Mouse (Mus musculus): ENCODE results near the gene Krtap3-2. TPM values are rescaled to one million over a fixed set of nuclear protein-coding genes. Genes with fewer than 3 reads are reported as not detected.

The Krtap3-2 gene
- polyA plus RNA-seq, 1 experiment from 2014 or later: not detected

DNA sequence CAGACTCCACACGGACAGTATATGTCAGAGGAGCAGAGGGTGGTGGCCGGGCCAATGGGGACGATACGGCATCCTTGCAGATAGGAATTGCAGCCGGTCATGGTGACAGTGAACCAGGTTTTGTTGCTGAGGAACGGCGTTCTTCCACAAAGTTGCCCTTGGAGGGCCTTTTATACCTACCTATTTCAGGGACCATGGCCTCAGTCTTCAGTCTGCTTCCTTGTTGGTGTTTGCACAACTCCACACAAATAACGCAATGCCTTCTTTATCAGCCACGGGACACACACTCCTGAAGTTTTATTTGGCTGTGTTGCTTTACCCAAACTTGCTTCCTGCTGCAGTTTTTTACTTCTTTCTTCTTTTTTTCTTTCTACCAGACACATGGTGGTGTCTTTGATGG, 2.7 kb upstream of the Krtap3-2 start, which contains the start of gene Gm11939:
Gene Gm11939 (minus strand): TSS at position 101 of the 400 bp plus-strand sequence.
- Histone ChIP-seq H3K36me3 (no peaks in the 10 kb centered on the region), H3K4me3 (no peak within 1 kb of the TSS), H3K4me1 (no peaks in the 10 kb centered on the region), H3K27ac (no peak within 1 kb of the TSS), H3K27me3 (ENCODE audit: insufficient read depth, poor library complexity, severe bottlenecking) (no peaks in the 10 kb centered on the region), H3K9me3 (no peaks in the 10 kb centered on the region)
- DNase-seq (ENCODE audit: low spot score): no peak
- 92% methylated on average over 9 of the region's 9 CpGs for WGBS

DNA sequence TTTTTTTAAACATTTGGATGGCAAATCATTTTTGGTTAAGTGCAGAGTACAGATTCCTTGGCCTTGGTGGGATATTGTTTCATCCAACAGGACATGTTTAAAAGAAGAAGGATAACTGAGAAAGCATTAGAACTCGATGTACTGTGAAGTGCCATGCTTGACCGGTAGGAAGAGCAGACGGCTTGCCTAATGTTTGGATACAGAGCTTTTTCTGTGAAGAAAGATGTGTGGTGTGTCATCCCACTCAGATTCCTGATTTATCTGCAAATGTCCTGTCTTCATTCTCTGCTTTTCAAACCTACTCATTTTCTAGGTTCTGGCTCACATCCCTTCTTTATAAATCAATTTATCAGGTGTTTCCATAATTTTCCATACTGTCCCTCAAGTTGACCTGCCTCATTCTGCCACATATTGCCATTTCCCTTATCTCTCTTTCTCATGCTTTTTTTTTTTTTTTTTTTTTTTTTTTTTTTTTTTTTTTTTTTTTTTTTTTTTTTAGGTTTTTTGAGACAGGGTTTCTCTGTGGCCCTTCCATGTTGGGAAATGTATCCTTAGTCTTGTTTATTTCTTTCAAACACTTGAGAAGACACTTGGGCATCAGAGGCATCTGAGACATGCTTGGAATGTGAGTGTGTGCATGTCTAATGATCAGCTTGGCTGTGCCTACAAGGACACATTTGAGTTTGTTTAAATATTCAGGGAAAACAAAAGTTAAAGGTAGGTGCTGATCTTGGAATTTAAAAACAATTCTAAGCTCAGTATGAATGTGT, 1.5 kb upstream of the Krtap3-2 start:
- WGBS: 75% methylated on average over 3 of the region's 3 CpGs
- H3K4me1 ChIP-seq: no peaks in the 10 kb centered on the region
- H3K36me3 ChIP-seq: no peaks in the 10 kb centered on the region
- H3K4me3 ChIP-seq: no peak overlapping the region
- no peaks in the 10 kb centered on the region for H3K9me3 ChIP-seq
- no peak overlapping the region for H3K27ac ChIP-seq
- no peak for DNase-seq (ENCODE audit: low spot score)
- H3K27me3 ChIP-seq (ENCODE audit: insufficient read depth, poor library complexity, severe bottlenecking): no peaks in the 10 kb centered on the region

DNA sequence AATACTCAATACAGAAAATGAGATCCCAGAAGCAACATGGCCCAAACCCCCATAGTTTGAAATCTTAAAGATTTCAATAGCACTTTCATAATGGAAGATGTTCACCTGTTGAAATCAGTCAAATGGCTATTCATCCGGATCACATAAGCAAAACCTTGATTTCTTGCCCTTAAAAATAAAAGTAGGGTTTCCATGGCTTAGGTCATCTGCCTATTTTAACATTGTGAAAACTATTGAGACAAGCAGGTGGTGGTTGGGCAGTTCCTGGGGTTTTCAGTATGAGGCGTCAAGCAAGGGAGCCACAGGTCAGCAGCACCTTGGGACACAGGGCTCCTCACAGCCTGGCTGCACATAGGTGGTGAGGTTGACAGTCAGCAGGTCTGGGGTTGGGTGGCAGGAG, 458 bp downstream of the Krtap3-2 start:
- Histone ChIP-seq H3K4me1 (no peaks in the 10 kb centered on the region), H3K9me3 (no peaks in the 10 kb centered on the region), H3K36me3 (no peaks in the 10 kb centered on the region), H3K4me3 (no peak overlapping the region), H3K27me3 (ENCODE audit: insufficient read depth, poor library complexity, severe bottlenecking) (no peaks in the 10 kb centered on the region), H3K27ac (no peak overlapping the region)
- no peak for DNase-seq (ENCODE audit: low spot score)
- WGBS: 75% methylated on average over 2 of the region's 2 CpGs

DNA sequence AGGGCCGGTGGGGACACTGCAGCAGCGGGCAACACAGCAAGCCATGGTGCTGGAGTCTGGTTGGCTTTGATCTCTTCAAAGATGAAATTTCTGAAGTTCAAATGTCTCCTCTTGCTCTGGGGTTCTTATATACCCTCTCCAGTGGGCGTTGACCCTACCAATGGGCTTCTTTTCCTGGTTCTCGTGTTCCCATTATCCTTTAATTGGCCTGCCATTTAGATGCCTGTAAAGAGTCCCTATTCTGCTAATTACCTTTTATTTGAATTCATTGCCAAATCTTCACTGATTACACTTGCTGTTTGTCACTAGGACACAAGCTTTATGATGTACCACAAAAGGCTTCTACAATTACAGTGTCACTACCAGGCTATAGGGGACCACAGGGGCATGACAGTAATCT, 5.9 kb downstream of the Krtap3-2 start, which contains the start of gene Krtap3-3:
Gene Krtap3-3 (minus strand): TSS at position 101 of the 400 bp plus-strand sequence.
- DNase-seq (ENCODE audit: low spot score): no peak
- Histone ChIP-seq H3K4me1 (no peaks in the 10 kb centered on the region), H3K4me3 (no peak within 1 kb of the TSS), H3K27ac (no peak within 1 kb of the TSS), H3K9me3 (no peaks in the 10 kb centered on the region), H3K36me3 (no peaks in the 10 kb centered on the region), H3K27me3 (ENCODE audit: insufficient read depth, poor library complexity, severe bottlenecking) (no peaks in the 10 kb centered on the region)
- WGBS: 61% methylated on average over 4 of the region's 4 CpGs

DNA sequence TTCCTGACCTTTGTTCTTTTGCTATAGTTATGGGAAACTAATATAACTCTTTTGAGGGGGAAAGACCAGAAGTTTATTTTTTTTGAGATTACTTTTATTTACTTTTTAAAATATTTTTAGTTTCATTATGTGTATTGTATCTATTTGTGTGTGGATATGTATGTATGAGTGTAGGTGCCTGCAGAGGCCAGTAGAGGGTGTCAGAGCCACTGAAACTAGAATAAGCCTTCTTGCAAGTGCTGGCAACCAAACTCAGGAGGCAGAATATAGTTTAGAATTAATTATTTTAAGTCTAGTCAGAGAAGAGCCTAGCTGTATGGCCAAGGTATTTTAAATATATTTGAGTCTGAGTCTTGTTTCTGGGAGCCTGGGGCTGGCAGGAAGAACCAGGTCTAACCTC, 8.8 kb downstream of the Krtap3-2 start:
- Histone ChIP-seq H3K27ac (no peak overlapping the region), H3K9me3 (no peaks in the 10 kb centered on the region), H3K4me3 (no peak overlapping the region), H3K27me3 (ENCODE audit: insufficient read depth, poor library complexity, severe bottlenecking) (no peaks in the 10 kb centered on the region), H3K4me1 (no peaks in the 10 kb centered on the region), H3K36me3 (no peaks in the 10 kb centered on the region)
- DNase-seq (ENCODE audit: low spot score): no peak

DNA sequence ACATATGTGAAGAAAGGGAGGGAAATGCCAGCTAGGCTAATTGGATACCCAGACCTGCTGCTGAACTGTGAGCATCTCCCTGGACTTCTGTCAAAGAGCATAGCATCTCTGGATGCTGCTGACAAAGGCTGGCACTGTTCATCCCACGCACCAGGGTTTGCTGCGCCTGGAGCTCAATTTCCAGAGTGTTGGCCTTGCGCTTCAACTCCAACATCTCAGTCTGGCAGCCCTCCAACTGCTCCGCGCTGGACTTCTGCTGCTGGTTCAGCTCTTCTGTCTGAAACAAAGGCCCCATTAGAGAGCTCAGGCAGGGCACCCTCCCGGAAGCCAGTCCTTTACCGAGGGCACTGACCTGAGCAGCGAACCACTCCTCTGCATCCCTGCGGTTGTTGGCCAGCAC, 16.9 kb downstream of the Krtap3-2 start:
- Histone ChIP-seq H3K4me3 (no peak overlapping the region), H3K36me3 (no peaks in the 10 kb centered on the region), H3K4me1 (no peaks in the 10 kb centered on the region), H3K9me3 (no peaks in the 10 kb centered on the region), H3K27ac (no peak overlapping the region), H3K27me3 (ENCODE audit: insufficient read depth, poor library complexity, severe bottlenecking) (no peaks in the 10 kb centered on the region)
- WGBS: 70% methylated on average over 9 of the region's 9 CpGs
- DNase-seq (ENCODE audit: low spot score): peak; percentile 77

DNA sequence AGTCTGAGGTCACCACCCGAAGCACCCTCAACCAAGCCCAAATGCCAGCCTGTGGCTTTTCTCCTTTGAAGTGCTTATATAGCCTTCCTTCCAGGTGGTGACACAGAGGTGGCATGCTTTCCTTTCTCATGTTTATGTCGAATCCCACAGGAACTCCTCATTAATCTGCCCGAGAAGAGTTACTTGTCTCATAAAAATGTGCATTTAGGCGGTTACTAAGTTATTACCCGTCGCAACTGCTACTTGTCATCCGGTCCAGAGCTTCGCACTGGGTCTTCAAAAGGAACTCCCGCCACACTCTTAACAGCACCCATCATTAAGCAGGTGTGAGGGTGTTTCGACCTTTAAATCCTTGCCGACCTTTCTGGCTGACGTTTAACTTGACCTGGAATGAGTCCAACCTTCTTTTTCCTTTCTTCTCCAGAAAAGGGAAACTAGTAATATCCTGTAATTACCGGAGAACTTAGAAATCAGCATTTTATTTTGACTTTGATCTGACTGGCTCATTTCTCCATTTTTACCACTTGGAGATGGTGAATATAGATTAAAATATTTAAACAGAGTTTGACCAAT, 35.3 kb downstream of the Krtap3-2 start, which contains the start of gene Krt39:
Gene Krt39 (minus strand): TSS at position 51 of the 573 bp plus-strand sequence.
- Histone ChIP-seq H3K27me3 (ENCODE audit: insufficient read depth, poor library complexity, severe bottlenecking) (no peaks in the 10 kb centered on the region), H3K36me3 (no peaks in the 10 kb centered on the region), H3K9me3 (no peaks in the 10 kb centered on the region), H3K4me1 (no peaks in the 10 kb centered on the region), H3K27ac (no peak within 1 kb of the TSS), H3K4me3 (no peak within 1 kb of the TSS)
- WGBS: 85% methylated on average over 13 of the region's 13 CpGs
- DNase-seq (ENCODE audit: low spot score): no peak

DNA sequence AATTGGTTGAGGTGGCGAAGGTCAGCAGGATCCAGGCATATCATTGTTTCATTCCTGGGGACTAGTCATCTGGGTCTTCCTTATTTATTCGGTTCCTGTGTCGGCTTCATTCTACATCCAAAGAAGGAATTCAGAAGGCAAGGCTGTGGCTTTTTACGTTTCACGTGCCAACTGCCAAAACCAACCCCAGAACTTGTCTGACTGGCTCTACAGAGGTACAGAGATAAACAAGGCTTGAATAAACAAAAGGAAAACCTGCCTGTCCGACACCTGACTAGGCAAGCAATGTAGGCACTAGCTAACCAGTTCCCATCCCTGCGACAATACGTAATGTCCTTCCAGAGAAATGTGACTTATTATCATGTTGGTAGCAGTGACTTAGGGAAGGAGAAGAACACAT, 42.6 kb downstream of the Krtap3-2 start:
- DNase-seq (ENCODE audit: low spot score): no peak
- no peaks in the 10 kb centered on the region for H3K27me3 ChIP-seq (ENCODE audit: insufficient read depth, poor library complexity, severe bottlenecking)
- H3K27ac ChIP-seq: no peak overlapping the region
- H3K4me1 ChIP-seq: no peaks in the 10 kb centered on the region
- H3K9me3 ChIP-seq: no peaks in the 10 kb centered on the region
- no peaks in the 10 kb centered on the region for H3K36me3 ChIP-seq
- WGBS: 80% methylated on average over 8 of the region's 8 CpGs
- H3K4me3 ChIP-seq: no peak overlapping the region

Other genes with a start within 250 kb of the Krtap3-2 start
- not detected in 2 replicates for gene Krt25, start 233.9 kb downstream of the Krtap3-2 start, polyA plus RNA-seq (2016; fragmentation: Nextera tagmentation; extraction: Ambion mirVana)
- gene Krt26, start 218.9 kb downstream of the Krtap3-2 start, polyA plus RNA-seq (2016; fragmentation: Nextera tagmentation; extraction: Ambion mirVana): not detected in 2 replicates
- not detected in 2 replicates for gene Krt27, start 205.7 kb downstream of the Krtap3-2 start, polyA plus RNA-seq (2016; fragmentation: Nextera tagmentation; extraction: Ambion mirVana)
- 0.20 and 0.39 TPM in 2 replicates for gene Krt28, start 181.9 kb downstream of the Krtap3-2 start, polyA plus RNA-seq (2016; fragmentation: Nextera tagmentation; extraction: Ambion mirVana)
- 11.4 and 14.6 TPM in 2 replicates for gene Krt10, start 167.5 kb downstream of the Krtap3-2 start, polyA plus RNA-seq (2016; fragmentation: Nextera tagmentation; extraction: Ambion mirVana)
- gene Krt12, start 134.6 kb downstream of the Krtap3-2 start, polyA plus RNA-seq (2016; fragmentation: Nextera tagmentation; extraction: Ambion mirVana): not detected in 2 replicates
- 6.6 and 9.5 TPM in 2 replicates for gene Krt20, start 118.7 kb downstream of the Krtap3-2 start, polyA plus RNA-seq (2016; fragmentation: Nextera tagmentation; extraction: Ambion mirVana)
- gene Krt23, start 63.7 kb downstream of the Krtap3-2 start, polyA plus RNA-seq (2016; fragmentation: Nextera tagmentation; extraction: Ambion mirVana): 0.15 and 0.38 TPM in 2 replicates
- not detected in 2 replicates for gene Krt39, start 35.5 kb downstream of the Krtap3-2 start, polyA plus RNA-seq (2016; fragmentation: Nextera tagmentation; extraction: Ambion mirVana)
- not detected in 2 replicates for gene Krt40, start 13.7 kb downstream of the Krtap3-2 start, polyA plus RNA-seq (2016; fragmentation: Nextera tagmentation; extraction: Ambion mirVana)
- gene Krtap3-3, start 6.0 kb downstream of the Krtap3-2 start, polyA plus RNA-seq (2016; fragmentation: Nextera tagmentation; extraction: Ambion mirVana): not detected in 2 replicates
- not detected in 2 replicates for gene Gm11939, start 2.6 kb upstream of the Krtap3-2 start, polyA plus RNA-seq (2016; fragmentation: Nextera tagmentation; extraction: Ambion mirVana)
- not detected in 2 replicates for gene Krtap3-1, start 9.8 kb upstream of the Krtap3-2 start, polyA plus RNA-seq (2016; fragmentation: Nextera tagmentation; extraction: Ambion mirVana)
- gene Krtap1-5, start 24.2 kb upstream of the Krtap3-2 start, polyA plus RNA-seq (2016; fragmentation: Nextera tagmentation; extraction: Ambion mirVana): not detected in 2 replicates
- gene Krtap1-4, start 26.8 kb upstream of the Krtap3-2 start, polyA plus RNA-seq (2016; fragmentation: Nextera tagmentation; extraction: Ambion mirVana): not detected in 2 replicates
- gene Krtap1-3, start 34.5 kb upstream of the Krtap3-2 start, polyA plus RNA-seq (2016; fragmentation: Nextera tagmentation; extraction: Ambion mirVana): not detected in 2 replicates
- gene Krtap9-3, start 41.3 kb upstream of the Krtap3-2 start, polyA plus RNA-seq (2016; fragmentation: Nextera tagmentation; extraction: Ambion mirVana): not detected in 2 replicates
- not detected in 2 replicates for gene Gm11938, start 46.5 kb upstream of the Krtap3-2 start, polyA plus RNA-seq (2016; fragmentation: Nextera tagmentation; extraction: Ambion mirVana)
- not detected in 2 replicates for gene Gm11937, start 53.3 kb upstream of the Krtap3-2 start, polyA plus RNA-seq (2016; fragmentation: Nextera tagmentation; extraction: Ambion mirVana)
- not detected in 2 replicates for gene Krtap2-4, start 58.0 kb upstream of the Krtap3-2 start, polyA plus RNA-seq (2016; fragmentation: Nextera tagmentation; extraction: Ambion mirVana)
- not detected in 2 replicates for gene Gm11562, start 63.6 kb upstream of the Krtap3-2 start, polyA plus RNA-seq (2016; fragmentation: Nextera tagmentation; extraction: Ambion mirVana)
- gene Krtap4-1, start 71.4 kb upstream of the Krtap3-2 start, polyA plus RNA-seq (2016; fragmentation: Nextera tagmentation; extraction: Ambion mirVana): not detected in 2 replicates
- gene Krtap4-2, start 78.2 kb upstream of the Krtap3-2 start, polyA plus RNA-seq (2016; fragmentation: Nextera tagmentation; extraction: Ambion mirVana): not detected in 2 replicates
- gene Krtap4-7, start 87.2 kb upstream of the Krtap3-2 start, polyA plus RNA-seq (2016; fragmentation: Nextera tagmentation; extraction: Ambion mirVana): not detected in 2 replicates
- not detected in 2 replicates for gene Gm11555, start 93.4 kb upstream of the Krtap3-2 start, polyA plus RNA-seq (2016; fragmentation: Nextera tagmentation; extraction: Ambion mirVana)
- gene Gm11563, start 102.1 kb upstream of the Krtap3-2 start, polyA plus RNA-seq (2016; fragmentation: Nextera tagmentation; extraction: Ambion mirVana): not detected in 2 replicates
- not detected in 2 replicates for gene Krtap4-6, start 109.1 kb upstream of the Krtap3-2 start, polyA plus RNA-seq (2016; fragmentation: Nextera tagmentation; extraction: Ambion mirVana)
- not detected in 2 replicates for gene Gm14190, start 133.9 kb upstream of the Krtap3-2 start, polyA plus RNA-seq (2016; fragmentation: Nextera tagmentation; extraction: Ambion mirVana)
- gene Gm14180, start 177.4 kb upstream of the Krtap3-2 start, polyA plus RNA-seq (2016; fragmentation: Nextera tagmentation; extraction: Ambion mirVana): not detected in 2 replicates
- not detected in 2 replicates for gene Gm11595, start 216.1 kb upstream of the Krtap3-2 start, polyA plus RNA-seq (2016; fragmentation: Nextera tagmentation; extraction: Ambion mirVana)
- gene Krtap4-8, start 223.9 kb upstream of the Krtap3-2 start, polyA plus RNA-seq (2016; fragmentation: Nextera tagmentation; extraction: Ambion mirVana): not detected in 2 replicates
- gene Krtap4-9, start 228.3 kb upstream of the Krtap3-2 start, polyA plus RNA-seq (2016; fragmentation: Nextera tagmentation; extraction: Ambion mirVana): not detected in 2 replicates
- gene Gm11596, start 236.6 kb upstream of the Krtap3-2 start, polyA plus RNA-seq (2016; fragmentation: Nextera tagmentation; extraction: Ambion mirVana): not detected in 2 replicates
- gene Gm11569, start 242.1 kb upstream of the Krtap3-2 start, polyA plus RNA-seq (2016; fragmentation: Nextera tagmentation; extraction: Ambion mirVana): not detected in 2 replicates
- not detected in 2 replicates for gene Gm11554, start 247.6 kb upstream of the Krtap3-2 start, polyA plus RNA-seq (2016; fragmentation: Nextera tagmentation; extraction: Ambion mirVana)